Mouse (Mus musculus): ENCODE measurements at regions not wholly inside any gene's neighbourhood (a gene's known extent, or its start where the extent isn't known, plus 50 kb on each side); places are given as distances from the start of the nearest gene placed in this dataset.
A peak's percentile ranks its signal among the peaks of the same experiment; 100 is the strongest.
"Not testable (repeated sequence)": the region's sequence is repeated elsewhere in the genome, so short reads cannot be mapped to it uniquely, and the experiment has no call there.

GRCm38 (mm10) chr2:114723971-114724666, 69.4 kb upstream of the Dph6 start:
- no peak for DNase-seq (ENCODE audit: extremely low spot score)

GRCm38 (mm10) chr2:114727197-114727596, 72.4 kb upstream of the Dph6 start:
- no peak for DNase-seq (ENCODE audit: extremely low spot score)

- no peak for DNase-seq (ENCODE audit: extremely low spot score)
Measured at GRCm38 (mm10) chr2:114734861-114735569, 80.3 kb upstream of the Dph6 start.

- no peak for DNase-seq (ENCODE audit: extremely low spot score)
Measured at GRCm38 (mm10) chr2:114739421-114740212, 84.9 kb upstream of the Dph6 start.

- DNase-seq (ENCODE audit: extremely low spot score), result no peak
Measured at GRCm38 (mm10) chr2:114763276-114763675, 108.5 kb upstream of the Dph6 start.

GRCm38 (mm10) chr2:114773723-114774122, 119.0 kb upstream of the Dph6 start:
- DNase-seq (ENCODE audit: extremely low spot score), result not testable (repeated sequence)

- DNase-seq (ENCODE audit: extremely low spot score), result no peak
Measured at GRCm38 (mm10) chr2:114774278-114774677, 119.5 kb upstream of the Dph6 start.

- no peak for DNase-seq (ENCODE audit: extremely low spot score)
Measured at GRCm38 (mm10) chr2:114775532-114775931, 120.8 kb upstream of the Dph6 start.

- DNase-seq (ENCODE audit: extremely low spot score), result no peak
Measured at GRCm38 (mm10) chr2:114776176-114776575, 121.4 kb upstream of the Dph6 start.

- DNase-seq (ENCODE audit: extremely low spot score), result no peak
Measured at GRCm38 (mm10) chr2:114782450-114782849, 127.7 kb upstream of the Dph6 start.

- DNase-seq (ENCODE audit: extremely low spot score), result no peak
Measured at GRCm38 (mm10) chr2:114784191-114784590, 129.4 kb upstream of the Dph6 start.

- no peak for DNase-seq (ENCODE audit: extremely low spot score)
Measured at GRCm38 (mm10) chr2:114788251-114788650, 133.5 kb upstream of the Dph6 start.

- no peak for DNase-seq (ENCODE audit: extremely low spot score)
Measured at GRCm38 (mm10) chr2:114796630-114797290, 142.0 kb upstream of the Dph6 start.

- DNase-seq (ENCODE audit: extremely low spot score), result no peak
Measured at GRCm38 (mm10) chr2:114797291-114797650, 142.5 kb upstream of the Dph6 start.

- no peak for DNase-seq (ENCODE audit: extremely low spot score)
Measured at GRCm38 (mm10) chr2:114803241-114803640, 148.5 kb upstream of the Dph6 start.

- DNase-seq (ENCODE audit: extremely low spot score), result no peak
Measured at GRCm38 (mm10) chr2:114803928-114804327, 149.2 kb upstream of the Dph6 start.

- no peak for DNase-seq (ENCODE audit: extremely low spot score)
Measured at GRCm38 (mm10) chr2:114805436-114806047, 150.8 kb upstream of the Dph6 start.

- peak; percentile 17 for DNase-seq (ENCODE audit: extremely low spot score)
Measured at GRCm38 (mm10) chr2:114808046-114808445, 153.3 kb upstream of the Dph6 start.

GRCm38 (mm10) chr2:114812141-114812902, 157.6 kb upstream of the Dph6 start:
- peak; percentile 9 for DNase-seq (ENCODE audit: extremely low spot score)

- DNase-seq (ENCODE audit: extremely low spot score), result peak; percentile 64
Measured at GRCm38 (mm10) chr2:114812903-114813290, 158.1 kb upstream of the Dph6 start.

GRCm38 (mm10) chr2:114822657-114823056, 167.9 kb upstream of the Dph6 start:
- DNase-seq (ENCODE audit: extremely low spot score), result no peak
